Mouse (Mus musculus) layer of hippocampus, adult 9-11 months (tissue): ENCODE results near the gene Kin.

Experiments used
- DNase-seq: peaks from one replicate; pipeline ENCODE4 v3.0.0; 2022

Gene Kin

DNA sequence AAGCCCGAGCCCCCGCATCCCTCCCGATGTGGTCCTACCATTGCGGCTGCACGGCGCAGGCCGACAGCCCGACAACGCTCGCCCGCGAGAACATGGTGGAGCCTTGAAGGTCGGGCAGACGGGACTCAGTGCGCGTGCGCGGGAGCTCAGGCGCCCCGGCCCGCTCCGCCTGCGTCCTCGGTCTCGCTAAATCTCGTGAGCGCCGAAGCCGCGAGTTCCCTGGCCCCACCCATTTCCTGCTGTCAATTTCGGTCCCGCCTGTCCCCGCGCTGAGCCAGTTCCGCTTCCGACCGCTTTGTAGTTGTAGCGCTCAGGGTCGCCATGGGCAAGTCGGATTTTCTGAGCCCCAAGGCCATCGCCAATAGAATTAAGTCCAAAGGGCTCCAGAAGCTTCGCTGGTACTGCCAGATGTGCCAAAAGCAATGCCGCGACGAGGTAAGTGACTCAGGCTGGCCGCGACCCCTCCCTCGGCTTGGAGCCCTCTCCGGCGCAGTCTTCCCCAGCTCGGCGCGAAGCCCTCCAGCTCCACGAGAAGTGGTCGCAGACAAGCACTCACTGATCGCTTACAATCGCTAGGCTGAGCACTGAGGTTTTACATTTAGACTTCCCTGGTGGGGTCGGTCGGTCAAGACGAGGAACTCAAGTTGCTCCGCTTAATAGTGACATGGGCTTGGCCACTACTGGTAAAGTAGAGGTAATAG lies at the start of gene Kin, which contains the start of gene Atp5c1:
Kin (plus strand) TSS at position 284 of the 701 bp plus-strand sequence.
Atp5c1 (minus strand) TSS at position 201 of the 701 bp plus-strand sequence.
- DNase-seq = peak; percentile 96

- DNase-seq = no peak
These were observed 46.7 kb upstream of the Kin start for GRCm38 (mm10) chr2:10033684-10034083.

- DNase-seq = no peak
These were observed 45.4 kb upstream of the Kin start for GRCm38 (mm10) chr2:10034976-10035375.

DNA sequence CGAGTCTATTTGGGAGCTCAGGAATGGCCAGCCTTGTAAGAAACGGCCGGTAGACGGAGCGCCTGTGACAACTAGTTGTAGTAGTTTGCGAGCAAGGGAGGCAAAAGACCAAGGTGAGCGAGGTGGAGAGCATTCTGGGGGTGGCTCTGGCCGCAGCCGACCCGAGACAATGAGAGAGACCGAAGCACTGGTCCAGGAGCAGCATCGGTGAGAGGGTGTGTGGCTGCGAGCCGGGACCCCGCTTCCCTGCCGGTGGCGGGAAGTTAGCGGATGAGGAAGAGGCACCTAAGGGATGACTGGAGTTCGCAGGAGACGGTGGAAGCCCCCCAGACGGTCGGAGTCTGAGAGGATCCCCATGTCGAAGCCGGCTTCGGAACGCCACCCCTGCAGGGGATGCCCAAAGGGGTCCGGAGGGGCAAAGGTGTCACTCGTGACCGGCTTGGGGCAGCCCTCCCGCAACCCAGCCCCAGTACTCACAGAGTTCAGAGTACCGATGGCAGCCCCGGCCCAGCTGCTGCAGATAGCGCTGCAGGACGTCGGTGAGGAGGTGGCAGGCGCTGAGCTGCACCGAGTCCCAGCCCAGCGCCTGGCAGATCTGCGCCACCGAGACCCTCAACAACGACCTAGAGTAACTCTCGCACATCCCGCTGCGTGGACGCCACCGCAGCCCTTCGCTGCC lies 32.5 kb upstream of the Kin start:
- no peak for DNase-seq

- peak; percentile 92 for DNase-seq
These were observed 31.9 kb upstream of the Kin start, which contains the start of gene Taf3 for GRCm38 (mm10) chr2:10048461-10048860. Gene Taf3, minus strand, starts transcription at chr2:10048596.

DNA sequence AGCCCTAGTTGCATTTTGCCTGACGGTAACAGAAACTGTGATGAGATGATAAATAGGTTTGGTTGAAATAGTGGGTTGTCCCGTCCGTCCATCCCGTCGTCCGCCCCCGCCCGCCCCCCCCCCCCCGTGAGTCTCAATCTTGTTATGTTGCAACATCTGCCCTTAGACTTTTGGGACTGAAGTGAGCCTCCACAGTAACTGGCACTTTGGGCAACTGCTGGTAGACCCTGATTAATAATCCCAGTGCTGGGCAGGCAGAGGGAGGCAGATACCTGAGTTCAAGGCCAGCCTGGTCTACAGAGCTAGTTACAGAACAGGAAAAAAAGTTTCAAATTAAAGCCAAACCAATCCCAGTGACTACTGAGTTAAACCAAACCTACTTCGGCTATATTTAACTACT lies 30.9 kb upstream of the Kin start:
- no peak for DNase-seq

- peak; percentile 83 for DNase-seq
These were observed 29.5 kb upstream of the Kin start for GRCm38 (mm10) chr2:10050878-10051277.

DNA sequence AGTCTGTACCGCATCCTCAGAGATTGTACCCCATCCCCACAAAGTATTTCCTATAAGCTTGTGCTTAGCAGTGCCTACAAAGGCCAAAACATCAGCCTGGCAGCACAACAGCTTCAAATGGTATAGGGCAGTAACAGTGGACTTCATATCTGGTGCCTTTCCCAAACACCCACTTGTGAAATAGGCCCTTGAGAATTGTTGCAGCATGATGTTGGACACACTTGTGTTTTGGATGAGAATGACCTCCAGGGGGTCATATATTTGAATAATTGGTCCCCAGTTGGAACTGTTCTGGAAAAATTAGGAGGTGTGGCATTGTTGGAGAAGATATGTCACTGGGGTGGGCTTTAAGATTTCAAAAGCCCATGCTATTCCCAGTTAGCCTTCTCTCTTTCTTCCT lies 28.4 kb upstream of the Kin start:
- no peak for DNase-seq

DNA sequence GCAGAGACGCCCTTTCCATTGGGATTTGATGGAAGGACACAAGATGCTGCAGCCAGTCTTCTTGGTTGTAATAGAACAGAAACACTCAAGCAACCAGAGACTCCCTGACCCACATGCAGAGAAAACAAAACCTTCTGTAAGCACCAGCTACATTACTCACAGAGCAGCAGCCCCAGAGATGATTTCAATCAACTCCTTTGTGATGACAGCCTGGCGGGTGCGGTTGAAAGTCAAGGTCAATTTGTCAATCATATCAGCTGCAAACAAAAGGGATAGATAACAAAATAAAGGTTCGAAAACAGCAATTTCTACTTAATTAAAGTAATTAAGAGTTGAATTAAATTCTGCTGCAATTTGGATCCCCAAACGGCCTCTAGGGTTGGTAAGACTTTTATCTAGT lies 21.6 kb upstream of the Kin start:
- no peak for DNase-seq

GRCm38 (mm10) chr2:10071751-10072150 lies 8.6 kb upstream of the Kin start:
- DNase-seq = no peak

DNA sequence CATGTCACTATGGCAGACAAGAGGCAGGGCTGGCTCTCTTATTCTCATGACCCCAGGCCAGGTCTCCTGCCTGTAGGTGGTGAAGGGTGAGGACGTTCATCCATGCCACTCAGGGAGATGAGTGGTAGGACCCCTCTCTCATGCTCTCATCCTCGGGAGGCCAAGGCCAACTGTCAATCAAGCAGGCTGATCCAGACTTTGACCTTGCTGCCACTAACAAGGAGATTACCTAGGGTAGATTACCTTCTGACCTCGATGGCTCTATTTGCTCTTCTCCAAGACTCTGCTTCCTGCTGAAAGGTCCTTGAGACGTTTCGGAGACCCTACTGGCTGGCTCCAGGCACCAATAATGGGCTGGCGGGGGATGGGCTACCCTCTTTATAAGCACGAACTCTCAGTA lies 5.9 kb upstream of the Kin start:
- DNase-seq = no peak

DNA sequence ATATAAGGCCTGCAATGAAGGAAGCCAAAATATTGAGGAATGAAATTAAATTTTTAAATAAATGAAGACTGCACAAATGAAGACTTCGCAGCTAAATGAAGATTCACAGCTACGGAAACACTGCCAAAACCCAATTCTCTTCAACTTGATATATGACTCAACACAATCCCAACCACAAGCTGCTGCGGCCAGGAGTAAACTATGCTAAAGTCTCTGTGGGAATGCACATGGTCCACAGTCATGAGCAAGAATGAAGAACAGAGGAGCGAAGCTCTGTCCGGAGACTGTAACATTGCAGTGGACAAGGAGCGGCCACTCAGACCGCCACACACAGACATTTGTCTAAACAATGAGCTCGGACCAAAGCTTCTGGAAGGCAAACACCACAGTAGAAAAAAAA lies 3.7 kb upstream of the Kin start:
- no peak for DNase-seq

DNA sequence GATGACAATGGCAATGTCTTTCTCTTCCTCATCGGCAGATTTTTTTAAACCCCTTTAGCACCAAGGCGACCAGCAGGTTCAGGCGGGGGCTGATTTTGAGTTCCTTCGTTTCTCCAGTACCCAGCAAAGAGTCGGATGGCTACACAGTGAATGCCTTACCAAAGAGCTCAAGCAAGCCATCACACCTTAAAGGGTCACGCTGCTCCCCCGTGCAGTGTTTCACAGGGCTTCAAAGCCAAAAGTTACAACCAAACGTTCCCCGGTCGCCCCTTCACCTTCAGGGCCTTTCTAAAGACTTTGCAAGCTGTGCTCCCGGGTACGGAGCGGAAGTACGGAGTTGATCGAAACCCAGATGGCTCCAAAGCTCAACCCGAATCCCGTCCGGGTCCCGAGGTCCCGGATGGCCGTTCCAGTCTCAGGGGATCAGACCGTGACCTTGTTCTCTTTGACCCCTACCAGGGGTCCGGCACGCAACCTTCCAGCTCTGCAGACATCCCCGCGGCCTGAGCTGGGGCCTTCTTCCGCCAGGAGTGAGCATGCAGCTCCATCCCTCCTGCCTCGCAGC lies 566 bp upstream of the Kin start:
- DNase-seq = no peak

- DNase-seq = no peak
These were observed 1.2 kb downstream of the Kin start for GRCm38 (mm10) chr2:10081453-10082080.

DNA sequence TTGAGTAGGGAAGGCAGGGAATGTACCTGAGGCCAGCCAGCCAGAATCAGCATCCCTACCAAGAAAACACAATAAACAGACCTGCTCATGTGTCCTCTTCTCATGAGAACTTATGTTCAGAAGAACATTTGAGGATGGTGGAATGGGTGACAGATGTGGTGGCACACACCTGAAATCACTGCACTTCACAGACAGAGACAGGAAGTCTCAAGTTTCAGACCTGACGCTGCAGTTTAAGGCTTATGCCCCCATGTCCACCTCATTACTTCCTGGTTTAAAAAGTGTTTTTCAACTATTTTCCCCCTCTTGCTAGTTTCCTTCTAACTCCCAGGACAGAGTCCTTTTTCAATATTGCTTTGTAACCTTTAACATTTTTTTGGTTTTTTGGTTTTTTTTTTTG lies 2.3 kb downstream of the Kin start:
- no peak for DNase-seq

DNA sequence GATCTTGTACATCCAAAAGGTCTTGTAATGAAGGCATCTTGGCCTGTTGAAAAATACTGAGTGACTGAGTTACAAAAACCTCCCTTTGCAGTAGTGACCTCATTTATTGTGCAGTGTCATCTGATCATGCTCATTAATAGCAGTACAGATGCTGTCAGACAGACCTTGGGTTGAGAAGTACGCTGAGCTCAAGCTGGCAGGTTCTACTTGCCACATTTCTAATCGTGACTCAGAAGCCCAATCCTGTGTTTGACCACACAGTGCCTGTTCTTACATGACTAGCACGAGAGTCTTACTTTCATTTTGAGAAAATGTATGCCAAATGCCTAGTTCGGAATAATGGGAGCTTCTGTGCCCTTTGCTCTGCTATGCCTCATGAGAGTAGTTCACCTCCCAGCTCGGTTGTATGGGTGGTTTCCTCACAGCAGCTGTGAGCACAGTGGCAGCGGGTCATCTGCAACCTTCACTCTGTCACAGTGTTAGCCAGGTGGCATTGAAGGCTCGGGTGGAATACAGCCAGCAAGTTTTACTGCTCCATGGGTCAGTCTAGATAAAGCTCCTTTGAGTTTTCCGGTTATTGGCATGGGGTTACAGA lies 7.0 kb downstream of the Kin start:
- DNase-seq = no peak

- DNase-seq = no peak
These were observed 14.1 kb downstream of the Kin start for GRCm38 (mm10) chr2:10094327-10095100.

- no peak for DNase-seq
These were observed 18.3 kb downstream of the Kin start for GRCm38 (mm10) chr2:10098598-10099215.

DNA sequence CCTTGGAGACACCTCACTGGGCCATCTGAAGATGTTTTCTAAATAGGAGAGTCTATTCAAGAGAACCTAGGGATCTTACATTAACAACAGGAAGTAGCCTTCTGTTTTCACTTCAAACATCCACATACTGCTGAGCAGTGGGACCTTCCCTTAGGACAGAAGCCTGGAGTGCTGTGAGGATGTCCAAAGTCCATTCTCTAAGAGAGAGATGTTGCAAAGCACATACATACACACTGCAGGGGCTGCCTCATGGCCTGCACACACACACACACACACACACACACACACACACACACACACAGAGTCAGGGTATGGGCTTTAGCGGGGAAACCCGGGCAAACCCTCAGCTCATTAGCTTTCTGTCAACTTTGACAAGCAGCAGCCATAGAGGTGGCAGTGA lies 20.1 kb downstream of the Kin start:
- DNase-seq = no peak

DNA sequence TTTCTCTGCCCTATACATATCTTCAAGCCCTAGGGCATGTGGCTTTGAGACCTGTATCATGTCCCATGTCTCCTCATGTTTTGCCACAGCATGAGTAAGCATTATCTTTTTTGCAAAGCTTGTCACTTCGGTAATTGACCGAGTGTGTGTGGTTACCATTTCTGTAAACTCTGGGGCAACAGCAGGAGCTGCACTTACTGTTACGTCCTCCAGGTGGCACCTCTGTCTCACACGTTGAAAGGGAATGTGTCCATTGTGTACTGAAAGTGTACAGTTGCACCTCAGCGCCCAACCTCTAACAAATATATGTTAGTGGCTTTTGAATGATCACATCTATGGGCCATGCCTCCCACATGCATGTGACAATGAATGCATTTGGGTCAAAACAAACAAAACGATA lies 20.8 kb downstream of the Kin start:
- DNase-seq = no peak

DNA sequence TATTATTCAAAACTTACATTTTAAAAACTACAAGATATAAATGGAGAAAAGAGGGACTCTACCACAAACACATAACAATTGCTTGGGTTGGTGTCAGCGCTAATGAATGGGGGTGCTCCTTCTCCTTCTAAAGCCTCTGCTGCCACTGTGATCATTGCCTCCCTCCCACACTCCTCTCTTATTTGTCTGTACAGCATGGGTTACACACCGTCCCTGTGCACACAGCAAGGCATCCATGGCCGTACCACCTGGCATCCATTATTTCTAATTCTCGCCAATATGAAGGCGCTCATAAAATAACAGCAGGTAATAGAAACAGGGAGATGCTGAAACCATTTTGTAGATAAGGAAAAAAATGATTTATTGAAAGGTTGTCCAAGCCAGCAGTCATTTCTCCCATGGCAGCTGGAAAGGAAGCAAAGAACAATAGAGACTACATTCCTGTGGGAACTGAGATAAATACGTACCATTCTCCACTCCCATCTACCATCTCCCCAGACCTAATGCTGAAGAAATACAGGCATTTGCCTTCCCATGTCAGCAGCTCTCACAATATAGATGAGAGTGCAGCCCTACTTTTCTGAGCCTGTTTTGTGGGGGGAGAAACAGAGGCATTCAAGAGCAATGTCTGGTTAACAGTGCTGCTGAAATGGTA lies 28.3 kb downstream of the Kin start:
- no peak for DNase-seq

- DNase-seq = no peak
These were observed 38.4 kb downstream of the Kin start for GRCm38 (mm10) chr2:10118751-10119150.
